Mouse (Mus musculus) E14TG2a.4 (cell line): ENCODE measurements around the gene Olfm3.

Source experiments
- CTCF ChIP-seq: conservative IDR thresholded peaks from 2 replicates; pipeline ENCODE4 v1.5.1; 2014; ENCODE audit warnings: low read length
- NANOG ChIP-seq: IDR thresholded peaks from 2 replicates; pipeline ENCODE4 v1.6.1; 2014; ENCODE audit warnings: borderline replicate concordance, low read length, mixed read lengths
- POU5F1 ChIP-seq: IDR thresholded peaks from 2 replicates; pipeline ENCODE4 v1.6.1; 2014; ENCODE audit warnings: low read length, borderline replicate concordance

GRCm38 (mm10) chr3:114972522-114972921, 68.6 kb downstream of the Olfm3 start:
- TF ChIP-seq CTCF, result no peak
- no peak for TF ChIP-seq NANOG
- no peak for TF ChIP-seq POU5F1
